Mouse (Mus musculus): ENCODE measurements around the gene 1500009C09Rik.

Gene 1500009C09Rik

GRCm38 (mm10) chr15:82252097-82252496, at the start of gene 1500009C09Rik:
Gene 1500009C09Rik, plus strand, starts transcription at chr15:82252397.
- no peak for DNase-seq (ENCODE audit: low spot score)

- no peak for DNase-seq (ENCODE audit: low spot score)
Observed at GRCm38 (mm10) chr15:82203090-82203489, 49.1 kb upstream of the 1500009C09Rik start.

- DNase-seq (ENCODE audit: low spot score): no peak
Observed at GRCm38 (mm10) chr15:82203611-82204351, 48.4 kb upstream of the 1500009C09Rik start.

GRCm38 (mm10) chr15:82204680-82205371, 47.4 kb upstream of the 1500009C09Rik start:
- no peak for DNase-seq (ENCODE audit: low spot score)

- peak; percentile 96 for DNase-seq (ENCODE audit: low spot score)
Observed at GRCm38 (mm10) chr15:82206365-82207104, 45.7 kb upstream of the 1500009C09Rik start.

GRCm38 (mm10) chr15:82207105-82207459, 45.1 kb upstream of the 1500009C09Rik start:
- DNase-seq (ENCODE audit: low spot score): no peak

GRCm38 (mm10) chr15:82207504-82208219, 44.5 kb upstream of the 1500009C09Rik start:
- no peak for DNase-seq (ENCODE audit: low spot score)

- no peak for DNase-seq (ENCODE audit: low spot score)
Observed at GRCm38 (mm10) chr15:82208307-82208706, 43.9 kb upstream of the 1500009C09Rik start.

GRCm38 (mm10) chr15:82209295-82210050, 42.7 kb upstream of the 1500009C09Rik start:
- DNase-seq (ENCODE audit: low spot score): no peak

- DNase-seq (ENCODE audit: low spot score): no peak
Observed at GRCm38 (mm10) chr15:82210801-82211200, 41.4 kb upstream of the 1500009C09Rik start.

- DNase-seq (ENCODE audit: low spot score): no peak
Observed at GRCm38 (mm10) chr15:82211281-82211680, 40.9 kb upstream of the 1500009C09Rik start.

- DNase-seq (ENCODE audit: low spot score): peak; percentile 61
Observed at GRCm38 (mm10) chr15:82211911-82212751, 40.1 kb upstream of the 1500009C09Rik start.

GRCm38 (mm10) chr15:82212752-82213063, 39.5 kb upstream of the 1500009C09Rik start, which contains the start of gene Shisa8:
Gene Shisa8, minus strand, starts transcription at chr15:82212815.
- DNase-seq (ENCODE audit: low spot score): no peak

GRCm38 (mm10) chr15:82213222-82213621, 39.0 kb upstream of the 1500009C09Rik start:
- DNase-seq (ENCODE audit: low spot score): no peak

- DNase-seq (ENCODE audit: low spot score): no peak
Observed at GRCm38 (mm10) chr15:82215332-82216046, 36.7 kb upstream of the 1500009C09Rik start.

- no peak for DNase-seq (ENCODE audit: low spot score)
Observed at GRCm38 (mm10) chr15:82216142-82216827, 35.9 kb upstream of the 1500009C09Rik start.

- DNase-seq (ENCODE audit: low spot score): no peak
Observed at GRCm38 (mm10) chr15:82217039-82217438, 35.2 kb upstream of the 1500009C09Rik start.

- DNase-seq (ENCODE audit: low spot score): no peak
Observed at GRCm38 (mm10) chr15:82217980-82218379, 34.2 kb upstream of the 1500009C09Rik start.

All from MN1 (cell line).